Mouse (Mus musculus) CD4-positive, CD25-positive, alpha-beta regulatory T cell, adult 4 months (primary cell): ENCODE results near the gene Pde11a. TPM values are rescaled to one million over a fixed set of nuclear protein-coding genes. Genes with fewer than 3 reads are reported as not detected.

ENCODE experiments used
- ATAC-seq: one replicate; pipeline ENCODE4 v1.8.0; 2017
- polyA plus RNA-seq, 2 experiments: library from polyadenylated mRNA; unstranded; fragments of 100-300 nt; shearing (Covaris generic); gene quantifications; one replicate each; pipeline ENCODE4 v1.2.1; 2017

Gene Pde11a
- polyA plus RNA-seq, 2 experiments from 2014 or later, result 5.8 to 6.1 TPM

GRCm38 (mm10) chr2:76051385-76051784 is 287.2 kb downstream of the Pde11a start:
- no peak for ATAC-seq

GRCm38 (mm10) chr2:76050911-76051310 is 287.7 kb downstream of the Pde11a start:
- ATAC-seq, result no peak

GRCm38 (mm10) chr2:76050092-76050491 is 288.5 kb downstream of the Pde11a start:
- ATAC-seq, result no peak

- no peak for ATAC-seq
These were observed 289.0 kb downstream of the Pde11a start for GRCm38 (mm10) chr2:76049529-76049928.

GRCm38 (mm10) chr2:76047740-76048139 is 290.8 kb downstream of the Pde11a start:
- ATAC-seq, result no peak

GRCm38 (mm10) chr2:76042210-76042609 is 296.4 kb downstream of the Pde11a start:
- ATAC-seq, result no peak

- no peak for ATAC-seq
These were observed 298.5 kb downstream of the Pde11a start for GRCm38 (mm10) chr2:76040116-76040515.

GRCm38 (mm10) chr2:76030080-76030479 is 308.5 kb downstream of the Pde11a start:
- ATAC-seq, result no peak

- ATAC-seq, result no peak
These were observed 309.3 kb downstream of the Pde11a start for GRCm38 (mm10) chr2:76029081-76029901.

GRCm38 (mm10) chr2:76016890-76017289 is 321.7 kb downstream of the Pde11a start:
- ATAC-seq, result no peak

GRCm38 (mm10) chr2:76016136-76016535 is 322.4 kb downstream of the Pde11a start:
- no peak for ATAC-seq

GRCm38 (mm10) chr2:76015460-76015859 is 323.1 kb downstream of the Pde11a start:
- ATAC-seq, result peak; percentile 74

- ATAC-seq, result no peak
These were observed 323.9 kb downstream of the Pde11a start for GRCm38 (mm10) chr2:76014659-76015058.

GRCm38 (mm10) chr2:76006194-76006593 is 332.4 kb downstream of the Pde11a start:
- ATAC-seq, result no peak

GRCm38 (mm10) chr2:76002899-76003298 is 335.7 kb downstream of the Pde11a start:
- no peak for ATAC-seq

- peak; percentile 70 for ATAC-seq
These were observed 337.2 kb downstream of the Pde11a start for GRCm38 (mm10) chr2:76001392-76001791.

- ATAC-seq, result no peak
These were observed 338.9 kb downstream of the Pde11a start for GRCm38 (mm10) chr2:75999636-76000035.

- ATAC-seq, result no peak
These were observed 339.9 kb downstream of the Pde11a start for GRCm38 (mm10) chr2:75998692-75999091.

GRCm38 (mm10) chr2:75997726-75998125 is 340.8 kb downstream of the Pde11a start:
- ATAC-seq, result no peak

GRCm38 (mm10) chr2:75994841-75995240 is 343.7 kb downstream of the Pde11a start:
- no peak for ATAC-seq

- ATAC-seq, result no peak
These were observed 346.9 kb downstream of the Pde11a start for GRCm38 (mm10) chr2:75991581-75992205.

GRCm38 (mm10) chr2:75990885-75991539 is 347.6 kb downstream of the Pde11a start:
- ATAC-seq, result peak; percentile 95

GRCm38 (mm10) chr2:75989694-75990093 is 348.9 kb downstream of the Pde11a start:
- ATAC-seq, result no peak
